ENCODE assay signal across 18 mouse cellular contexts in the genomic region with DNA sequence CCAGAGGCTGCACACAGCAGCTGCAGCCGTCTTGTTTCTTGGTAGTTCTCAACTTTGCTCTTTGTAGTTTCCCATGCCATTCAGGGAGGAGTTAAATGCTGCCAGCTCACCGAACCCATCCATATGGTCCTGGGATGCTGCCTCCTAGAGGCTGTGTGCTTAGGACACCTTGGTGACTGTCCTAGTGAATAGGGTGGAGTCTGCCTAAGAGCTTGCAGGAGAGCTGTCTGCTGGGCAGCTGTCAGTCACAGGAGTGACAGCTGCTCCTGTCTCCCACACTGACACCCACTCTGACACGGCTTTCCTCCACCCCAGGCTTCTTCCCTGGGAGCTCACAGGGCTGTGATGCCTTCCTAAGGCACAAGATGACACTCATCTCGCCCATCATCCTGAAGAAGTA. TPM values are rescaled to one million over a fixed set of nuclear protein-coding genes. Genes with fewer than 3 reads are reported as not detected.
DNase-seq lines count a peak whose midpoint lies in the region; ATAC-seq and TF ChIP-seq lines count a peak whose summit lies in the region.
"Had no signal": no experiment of that assay in that cellular context is flagged by ENCODE, and none has a peak within 500 bp of the region (broad histone marks: within the 10 kb centered on the region; RNA-seq: fewer than 3 reads in every experiment).

No protein-coding gene starts in this region.

- H3K9ac ChIP-seq in ES-Bruce4 (ENCODE audit: low read depth, poor library complexity, severe bottlenecking): no peak overlapping the region
- H3K9ac ChIP-seq: embryonic facial prominence, embryonic 15.5 days; heart, embryonic 15.5 days; limb, embryonic 12.5 days; lung, embryonic 15.5 days; midbrain, embryonic 12.5 days had no signal

- no peaks in the 10 kb centered on the region for H3K9me3 ChIP-seq in ES-Bruce4 (replicated peaks; ENCODE audit: control insufficient read depth, insufficient read depth, low read length, poor library complexity, severe bottlenecking)
- H3K9me3 ChIP-seq: embryonic facial prominence, embryonic 15.5 days; heart, embryonic 15.5 days; limb, embryonic 12.5 days; lung, embryonic 15.5 days; midbrain, embryonic 12.5 days had no signal

- no peaks in the 10 kb centered on the region for H3K4me1 ChIP-seq in ES-Bruce4 (ENCODE audit: control insufficient read depth, insufficient read depth, low read length)
- H3K4me1 ChIP-seq: embryonic facial prominence, embryonic 15.5 days; limb, embryonic 12.5 days; lung, embryonic 15.5 days; midbrain, embryonic 12.5 days had no signal

- H3K36me3 ChIP-seq in ES-Bruce4 (ENCODE audit: control insufficient read depth, insufficient read depth, low read length, poor library complexity, severe bottlenecking): no peaks in the 10 kb centered on the region

- peak; percentile 61 for TF ChIP-seq CTCF in layer of hippocampus, adult 2 months (conservative IDR thresholded peaks at IDR 0.05)
- TF ChIP-seq CTCF in ES-Bruce4 (IDR thresholded peaks at IDR 0.05; ENCODE audit: low read depth, low read length): peak; percentile 27

- TF ChIP-seq POLR2A in ES-Bruce4 (IDR thresholded peaks at IDR 0.05; ENCODE audit: insufficient read depth, low read length): no peak

- no peak for TF ChIP-seq EP300 in ES-Bruce4 (IDR thresholded peaks at IDR 0.05; ENCODE audit: insufficient read depth, low read depth, low read length)

- H3K4me3 ChIP-seq in layer of hippocampus, adult 2 months: peak overlapping the region; percentile 29; the same call in 1 of the 2 replicates
- H3K4me3 ChIP-seq in ES-Bruce4 (ENCODE audit: low read depth, low read length): no peak overlapping the region
- H3K4me3 ChIP-seq: embryonic facial prominence, embryonic 15.5 days; heart, embryonic 15.5 days; limb, embryonic 12.5 days; lung, embryonic 15.5 days; midbrain, embryonic 12.5 days had no signal

- ATAC-seq in frontal cortex, adult (ENCODE audit: low TSS enrichment): peak; percentile 15; the same call in 1 of the 2 replicates
- ATAC-seq in megakaryocyte-erythroid progenitor cell, adult 5-6 weeks (replicated peaks; ENCODE audit: low FRiP score, low TSS enrichment, poor library complexity, severe bottlenecking): 0 out of 2 replicates have a peak, but pooled peaks have one; percentile 36
- ATAC-seq: forebrain, embryonic 16.5 days had no signal

- H3K27ac ChIP-seq in layer of hippocampus, adult 2 months: peak overlapping the region; percentile 95
- no peak overlapping the region for H3K27ac ChIP-seq in ES-Bruce4 (ENCODE audit: insufficient read depth, low read length)
- H3K27ac ChIP-seq: embryonic facial prominence, embryonic 15.5 days; heart, embryonic 15.5 days; limb, embryonic 12.5 days; lung, embryonic 15.5 days; midbrain, embryonic 12.5 days had no signal

- H3K27me3 ChIP-seq in ES-Bruce4 (ENCODE audit: control insufficient read depth, insufficient read depth, low read length, poor library complexity, severe bottlenecking): no peaks in the 10 kb centered on the region
- H3K27me3 ChIP-seq: embryonic facial prominence, embryonic 15.5 days; heart, embryonic 15.5 days; limb, embryonic 12.5 days; lung, embryonic 15.5 days; midbrain, embryonic 12.5 days had no signal

- no peak for DNase-seq in frontal cortex, postnatal 10 days (ENCODE audit: low spot score in 2 of 2)
- DNase-seq in layer of hippocampus, adult 2 months (ENCODE audit: low spot score in 2 of 2): peak; percentile 44 to 51
- no peak for DNase-seq in layer of hippocampus, postnatal 25 days (ENCODE audit: extremely low spot score in 1 of 2, low spot score in 1 of 2)
- no peak for DNase-seq in adrenal gland, adult 18-20 months (ENCODE audit: low spot score in 2 of 2)
- no peak for DNase-seq in urinary bladder, adult 18-20 months (ENCODE audit: low spot score in 2 of 2)
- DNase-seq: cerebellum, postnatal 25 days; kidney, postnatal 25 days; right cerebral cortex, postnatal 14 days; thymus, postnatal 25 days had no signal

RNA-seq across cellular contexts. Expression of a gene that starts 46.2 kb away (rescaled TPM):
- 10 to 100 TPM; 87.8 to 96.3 TPM for total RNA-seq in layer of hippocampus, adult 2 months (2021)
- 10 to 100 TPM; 92.0 to 93.4 TPM for total RNA-seq in layer of hippocampus, postnatal 25 days (2021)
- 9.5 and 11.5 TPM in 2 replicates for polyA plus RNA-seq in ES-Bruce4 (2011; ENCODE audit: insufficient read depth, insufficient read length, low read depth, missing spikeins)
- 16.0 and 17.3 TPM in 2 replicates for total RNA-seq in megakaryocyte-erythroid progenitor cell, adult 5-6 weeks (2014; fragmentation: Nextera tagmentation)
- total RNA-seq in megakaryocyte-erythroid progenitor cell, adult 5-6 weeks (2017): 11.0 and 14.3 TPM in 2 replicates
- 10 to 100 TPM; 31.9 to 39.9 TPM for total RNA-seq in adrenal gland, adult 18-20 months (2021)

Comparison
In these comparisons a context has a peak if more than half of its experiments do, and no peak if none do; other contexts are left out.
1. DNase-seq: peak in layer of hippocampus, adult 2 months (2 of 2); none in frontal cortex, postnatal 10 days (0 of 2), layer of hippocampus, postnatal 25 days (0 of 2), adrenal gland, adult 18-20 months (0 of 2) and urinary bladder, adult 18-20 months (0 of 2).